Mouse (Mus musculus) ovary, postnatal 10 days (tissue): ENCODE measurements around the gene Bub1b.

Experiments
- DNase-seq: peaks from one replicate; pipeline ENCODE4 v3.0.0; 2022; ENCODE audit warnings: low spot score

The Bub1b gene

DNA sequence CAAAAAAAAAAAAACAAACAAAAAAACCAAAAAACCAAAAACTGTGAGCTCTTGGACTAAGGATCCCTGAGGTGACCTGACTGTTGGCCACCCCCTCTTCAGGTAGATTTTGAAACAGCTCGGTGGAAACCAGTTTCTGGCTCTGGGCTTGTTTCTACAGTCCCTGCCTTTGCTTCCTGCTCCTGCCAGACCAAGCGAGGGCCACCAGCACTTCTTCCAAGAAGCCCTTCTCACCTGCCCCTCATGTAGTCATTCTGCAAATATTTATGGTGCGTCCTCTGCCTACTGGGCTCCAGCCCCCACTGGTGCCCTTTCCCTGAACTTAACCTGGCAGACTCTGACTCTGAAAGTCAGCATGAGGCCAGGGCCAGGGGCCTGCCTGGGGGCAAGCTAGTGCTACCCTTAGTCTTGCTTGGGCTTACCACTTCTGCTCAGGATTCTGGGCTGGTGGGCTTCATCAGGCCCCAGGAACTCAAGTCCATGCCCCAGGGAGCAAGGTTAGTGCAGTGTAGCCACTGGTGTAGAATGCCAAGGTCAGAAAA is 67.0 kb downstream of the Bub1b start:
- DNase-seq: no peak

DNA sequence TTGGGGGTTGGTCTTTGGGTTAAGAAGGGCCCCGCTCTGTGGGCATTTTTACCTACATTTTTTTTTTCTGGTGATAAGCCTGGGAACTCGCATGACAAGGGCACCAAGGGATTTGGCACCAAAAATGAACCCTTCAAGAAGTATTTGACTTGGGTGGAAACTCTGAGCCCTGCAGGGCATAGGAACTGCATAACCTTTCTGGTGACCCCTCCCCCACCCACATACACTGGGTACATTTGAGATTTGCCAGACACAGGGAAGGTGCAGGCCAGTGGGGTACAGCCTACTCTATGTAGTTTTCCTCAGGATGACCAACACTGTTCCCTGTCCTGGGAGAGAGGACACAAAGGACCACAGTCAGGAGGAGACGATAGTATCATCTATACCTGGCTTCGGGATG is 67.6 kb downstream of the Bub1b start:
- no peak for DNase-seq

DNA sequence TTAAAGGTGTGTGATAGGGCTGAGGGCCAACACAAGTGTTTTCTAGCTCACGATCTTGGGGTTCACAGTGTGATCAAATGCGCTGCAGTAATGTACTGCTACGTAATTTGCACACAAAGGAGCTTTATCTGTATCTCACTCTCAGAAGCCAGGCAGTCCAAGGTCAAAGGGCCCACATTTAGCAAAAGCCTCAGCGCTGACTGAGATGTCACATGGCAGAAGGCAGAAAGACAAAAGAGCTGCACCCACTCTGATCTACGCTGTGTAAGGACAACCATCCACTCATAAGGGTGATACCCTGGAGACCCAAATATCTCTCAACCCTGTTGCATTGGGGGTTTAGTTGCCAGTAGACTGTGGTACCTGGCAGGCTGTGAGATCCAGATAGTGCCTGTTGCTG is 69.2 kb downstream of the Bub1b start:
- no peak for DNase-seq

DNA sequence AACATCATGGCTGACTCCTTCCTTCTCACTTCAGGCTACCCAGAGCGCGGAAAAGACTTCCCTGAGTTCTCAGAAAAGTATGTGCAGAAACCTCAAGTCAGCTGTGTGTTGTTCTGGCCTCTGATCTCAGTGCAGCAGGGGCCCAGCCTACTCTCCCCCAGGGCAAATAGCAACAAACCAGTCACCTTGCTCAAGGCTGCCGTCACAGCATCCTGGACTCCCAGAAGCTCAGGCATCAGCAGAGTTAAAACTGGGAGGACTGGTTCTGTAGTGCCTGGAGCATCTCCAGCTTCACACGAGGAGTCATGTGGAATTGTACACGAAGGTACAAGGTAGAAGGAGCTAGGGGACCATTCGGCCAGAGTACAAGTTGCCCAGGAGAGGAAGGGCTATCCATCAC is 71.2 kb downstream of the Bub1b start:
- no peak for DNase-seq

DNA sequence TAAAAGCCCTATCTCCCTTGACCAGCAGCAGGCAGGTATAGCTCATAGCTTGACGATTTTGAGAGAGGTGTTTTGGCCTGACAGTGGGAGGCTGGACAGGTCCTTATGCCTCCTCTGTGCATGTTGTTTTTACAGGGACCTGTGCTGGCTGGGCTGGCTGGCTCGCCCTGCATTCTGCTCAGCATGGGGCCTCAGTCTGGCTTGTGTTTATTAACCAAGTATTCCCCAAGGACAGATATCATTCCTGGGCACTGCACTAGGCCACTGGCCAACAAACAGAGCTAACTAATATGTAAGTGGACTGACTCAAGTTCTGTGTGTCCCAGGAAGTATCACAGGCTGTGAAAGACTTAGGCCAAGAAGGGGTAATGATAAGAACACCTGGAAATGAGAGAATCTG is 71.8 kb downstream of the Bub1b start:
- DNase-seq: no peak

DNA sequence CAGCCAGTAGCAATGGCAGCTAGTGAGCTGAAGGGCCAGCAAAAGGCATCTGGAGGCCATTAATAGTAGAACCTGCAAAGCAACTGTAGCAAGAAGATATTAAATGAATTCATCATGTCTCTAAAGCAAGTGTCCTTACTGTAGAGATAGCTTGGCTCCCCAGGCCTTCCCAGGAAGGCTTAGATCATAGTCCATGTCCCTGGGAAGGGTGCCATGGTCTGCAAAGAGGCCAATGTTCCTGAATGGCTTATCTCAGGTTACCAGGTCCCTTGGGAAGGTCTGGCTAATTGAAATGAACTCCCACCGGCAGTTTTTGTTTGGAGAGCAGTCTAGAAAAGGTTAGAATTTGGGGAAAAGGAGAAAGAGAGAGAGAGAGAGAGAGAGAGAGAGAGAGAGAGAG is 73.7 kb downstream of the Bub1b start:
- no peak for DNase-seq

DNA sequence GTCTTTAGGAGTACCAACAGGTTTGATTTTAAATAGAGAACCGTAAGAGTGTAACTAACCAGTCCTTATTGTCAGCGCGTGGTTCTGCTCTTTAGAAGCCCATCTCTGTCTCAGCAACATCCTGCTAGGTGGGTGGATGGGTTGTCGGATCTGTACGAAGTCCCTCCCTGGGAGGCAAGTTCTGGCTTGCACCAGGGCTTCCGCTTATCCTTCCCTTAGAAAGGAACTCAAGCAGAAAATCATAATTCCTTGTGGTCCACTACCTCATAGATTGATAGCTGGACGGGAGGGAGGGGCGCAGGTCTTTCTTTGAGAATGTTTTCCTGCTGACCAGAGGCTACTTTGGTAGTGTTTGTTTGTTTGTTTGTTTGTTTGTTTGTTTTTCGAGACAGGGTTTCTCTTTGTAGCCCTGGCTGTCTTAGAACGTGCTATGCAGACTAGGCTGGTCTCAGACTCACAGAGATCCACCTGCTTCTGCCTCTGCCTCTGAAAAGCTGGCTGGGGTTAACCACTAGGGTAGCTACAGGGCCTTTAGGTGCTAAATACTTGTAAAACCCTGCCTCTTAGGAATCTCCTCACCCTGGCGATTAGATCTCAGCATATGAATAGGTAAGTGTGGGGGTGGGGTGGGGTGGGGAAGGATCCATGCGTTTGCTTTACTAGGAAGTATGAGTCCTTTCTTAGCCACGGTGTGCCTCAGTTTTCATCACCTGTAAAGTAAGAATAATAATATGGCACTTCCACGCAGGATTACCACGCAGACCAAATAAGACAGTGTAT is 75.9 kb downstream of the Bub1b start:
- no peak for DNase-seq

DNA sequence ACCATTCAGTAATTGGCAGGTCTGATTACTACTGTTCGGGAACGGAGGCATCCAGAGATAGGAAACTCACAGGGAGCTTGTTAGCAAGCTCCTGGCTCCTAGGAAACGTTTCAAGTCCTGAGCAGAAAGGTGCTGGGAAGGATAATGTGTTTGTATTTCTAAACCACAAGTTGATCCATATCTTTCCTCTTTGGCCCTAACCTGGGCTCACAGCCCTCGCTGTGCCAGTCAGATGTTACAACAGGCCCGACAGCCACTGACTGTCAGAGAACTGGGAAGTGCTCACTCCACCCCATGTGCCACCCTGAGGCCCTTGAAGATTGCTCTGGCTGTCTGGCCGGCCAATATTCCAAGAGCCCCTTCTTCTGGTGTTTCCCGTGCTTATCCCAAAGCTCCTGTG is 76.5 kb downstream of the Bub1b start:
- no peak for DNase-seq

DNA sequence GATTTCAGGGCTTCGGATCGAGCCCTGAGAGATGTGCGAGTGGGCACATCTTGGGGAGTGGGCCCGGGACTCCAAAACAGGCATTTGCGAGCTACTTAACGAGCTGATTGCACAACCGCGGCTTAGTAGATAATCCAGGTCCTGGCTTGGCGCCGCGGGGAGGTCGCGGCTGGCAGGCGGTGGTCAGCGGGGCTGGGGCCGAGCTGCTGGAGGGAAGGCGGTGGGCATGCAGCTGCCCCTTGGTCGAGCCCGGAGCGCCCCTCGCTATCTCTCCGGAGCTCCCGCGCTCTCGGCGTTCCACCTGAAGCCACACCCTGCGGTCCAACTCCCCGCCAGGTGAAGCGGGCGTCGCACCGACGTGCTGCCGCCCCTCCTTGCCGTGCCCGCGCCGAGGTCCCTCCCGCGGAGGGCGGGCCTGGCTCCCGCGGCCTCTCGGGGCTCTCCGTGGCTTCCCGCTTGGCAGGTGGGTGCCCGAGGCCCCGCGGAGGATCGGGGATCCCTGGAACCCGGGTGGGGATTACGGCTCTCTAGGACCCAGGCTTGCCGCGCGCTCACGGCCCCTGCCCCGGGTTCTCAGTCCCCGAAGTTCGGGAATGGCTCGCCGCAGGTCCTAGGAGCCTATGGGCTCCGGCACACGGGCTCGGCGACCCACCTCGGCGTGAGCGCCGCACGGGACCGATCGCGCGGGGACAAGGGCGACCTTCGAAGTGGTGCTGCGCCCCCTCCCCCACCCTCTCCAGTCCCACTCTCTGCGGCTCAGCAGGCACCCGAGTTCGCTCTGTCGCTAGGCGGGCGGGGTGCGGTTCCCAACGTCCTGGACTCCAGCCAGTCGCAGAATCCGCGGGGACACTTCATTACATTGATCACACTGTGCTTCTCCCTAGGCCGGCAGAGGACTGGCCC is 79.1 kb downstream of the Bub1b start:
- DNase-seq: no peak

DNA sequence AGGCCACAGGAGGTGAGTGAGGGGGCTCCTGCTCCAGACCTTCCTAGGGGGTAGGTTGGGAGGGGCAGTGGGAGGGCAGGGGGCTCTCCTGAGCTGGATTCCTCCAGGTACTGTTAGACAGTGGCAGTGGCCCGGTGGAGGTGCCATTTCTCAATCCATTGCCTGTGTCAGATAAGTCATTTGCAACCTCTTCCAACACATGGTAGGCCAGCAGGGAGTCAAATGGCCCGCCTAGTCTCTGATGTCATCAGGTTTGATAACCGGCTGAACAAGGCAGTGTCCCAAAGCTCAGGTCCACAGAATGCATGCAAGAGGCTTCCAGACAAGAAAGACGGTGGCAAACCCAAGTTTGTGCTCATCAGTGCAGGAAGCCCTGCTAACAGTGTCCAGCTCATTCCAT is 79.8 kb downstream of the Bub1b start:
- DNase-seq: no peak

DNA sequence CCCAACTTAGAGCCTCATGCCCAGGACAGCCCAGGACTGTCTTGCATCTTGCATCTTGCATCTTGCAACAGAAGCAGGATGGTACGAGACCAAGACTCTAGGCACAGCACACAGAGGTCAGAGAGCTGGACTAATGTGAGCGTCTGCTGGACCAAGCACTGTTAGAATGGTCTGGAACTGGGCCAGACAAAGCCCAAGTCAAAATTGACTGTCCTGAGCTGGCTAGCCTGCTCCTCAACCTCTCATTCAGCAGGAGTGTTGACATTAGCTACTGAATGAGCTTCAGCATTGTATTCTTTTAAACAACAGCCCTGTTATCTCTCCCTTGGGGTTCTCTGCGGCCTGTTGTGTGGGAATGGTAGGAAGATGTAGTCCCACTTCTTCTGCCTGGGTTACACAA is 81.6 kb downstream of the Bub1b start:
- DNase-seq: no peak

DNA sequence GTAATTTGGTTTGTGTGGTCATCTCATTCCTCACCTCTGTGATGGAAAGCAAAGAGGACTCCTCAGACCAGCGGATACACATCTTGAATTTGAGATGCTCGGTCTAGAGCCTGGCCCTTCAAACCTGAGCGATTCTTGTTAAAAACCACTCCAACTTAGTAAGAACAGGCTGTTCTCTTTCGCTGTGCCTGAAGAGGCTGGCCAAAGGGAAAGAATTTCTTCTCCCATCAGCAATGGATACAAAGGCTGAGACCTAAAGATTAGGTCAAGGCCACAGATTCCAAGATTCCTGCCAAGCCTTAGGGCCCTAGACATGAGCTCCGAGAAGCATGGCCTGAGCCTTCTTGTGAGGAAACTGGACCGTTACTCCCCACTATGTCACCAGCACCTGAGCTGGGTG is 82.9 kb downstream of the Bub1b start:
- DNase-seq: no peak

DNA sequence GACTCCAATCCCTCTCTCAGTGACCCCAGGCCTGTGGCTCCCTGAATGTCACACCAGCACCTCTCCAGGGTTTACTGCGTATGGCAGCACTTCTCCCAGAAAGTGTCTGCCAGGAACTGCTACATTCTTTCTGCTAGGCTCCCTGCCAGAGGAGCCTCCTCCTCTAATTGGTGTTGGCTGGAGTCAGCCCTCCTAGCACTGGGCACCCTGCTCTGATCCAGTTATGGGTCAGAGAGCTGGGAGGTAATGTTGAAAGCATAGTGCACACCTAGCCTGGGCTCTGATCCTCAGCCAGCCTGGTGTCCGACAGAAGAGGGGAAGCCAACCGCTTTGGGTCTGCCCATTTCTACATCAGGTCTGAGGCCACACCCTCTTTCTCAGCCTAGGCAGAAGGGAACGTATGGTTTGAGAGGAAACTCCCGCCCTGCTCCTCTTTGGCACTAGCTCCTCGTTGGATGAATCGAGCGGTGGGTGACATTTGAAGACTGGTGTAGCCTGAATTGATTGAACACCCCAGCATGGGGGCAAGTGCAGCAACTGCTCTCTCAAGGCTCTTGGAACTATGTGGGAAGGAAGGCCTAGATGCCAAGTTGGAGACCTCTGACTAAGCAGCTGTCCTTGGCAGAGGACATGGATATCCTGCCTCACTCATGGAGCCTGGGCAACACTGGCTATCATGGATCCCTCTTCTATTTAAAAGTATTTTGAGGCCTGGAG is 84.7 kb downstream of the Bub1b start:
- DNase-seq: no peak

DNA sequence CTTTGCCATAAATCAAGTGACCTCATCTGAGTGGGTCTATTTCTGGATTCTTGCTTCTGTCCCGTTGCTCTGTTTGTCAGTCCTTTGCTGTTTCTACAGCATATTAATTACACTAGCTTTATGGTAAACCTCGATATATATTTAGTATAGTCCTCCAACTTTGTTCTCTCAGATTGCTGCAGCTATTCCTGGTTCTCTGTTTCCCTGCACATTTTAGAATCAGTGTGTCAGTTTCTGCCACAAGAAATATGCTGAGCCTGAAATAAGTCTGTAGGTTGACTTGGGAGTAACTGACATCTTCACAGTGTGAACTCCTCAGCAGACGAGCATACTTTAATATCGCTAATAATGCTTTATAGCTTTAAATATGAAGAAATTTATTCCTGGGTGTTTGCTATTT is 87.1 kb downstream of the Bub1b start:
- DNase-seq: no peak

DNA sequence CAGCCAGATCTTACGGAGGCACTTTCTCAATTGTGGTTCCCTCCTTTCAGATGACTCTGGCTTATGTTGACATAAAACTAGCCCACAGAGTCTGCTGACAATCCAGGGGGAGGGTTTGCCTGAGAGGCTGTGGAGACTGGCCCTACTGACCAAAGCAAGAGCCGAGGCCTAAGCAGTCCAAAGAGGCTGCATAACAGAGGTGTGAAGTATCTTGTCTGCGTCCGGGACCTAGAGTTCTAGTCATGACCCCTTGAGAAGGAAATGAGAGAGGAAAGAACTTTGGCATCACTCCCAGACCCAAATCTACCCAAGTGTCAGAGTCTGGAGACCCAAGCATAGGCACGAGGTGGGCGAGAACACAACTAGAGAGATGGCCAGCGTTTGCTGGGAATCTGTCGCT is 88.7 kb downstream of the Bub1b start:
- DNase-seq: no peak

DNA sequence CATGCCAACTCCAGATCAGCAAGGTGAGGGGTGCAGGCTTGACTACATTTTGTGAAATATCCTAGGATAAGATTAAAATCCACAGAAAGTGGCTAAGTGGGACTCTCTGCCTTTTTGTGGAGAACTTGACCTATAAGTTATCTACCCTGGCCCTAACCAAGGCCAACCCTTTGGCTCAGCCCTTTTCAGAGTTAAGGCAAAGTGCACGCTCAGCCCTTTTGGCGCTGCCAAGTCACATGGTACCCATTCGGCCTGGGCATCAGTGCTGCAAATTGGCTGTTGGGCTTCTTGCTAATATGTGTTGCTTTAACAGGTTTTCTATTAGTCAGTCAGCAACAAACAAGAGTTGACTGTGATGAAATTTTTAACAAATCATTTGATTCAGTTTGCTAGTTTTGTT is 89.8 kb downstream of the Bub1b start:
- DNase-seq: no peak

DNA sequence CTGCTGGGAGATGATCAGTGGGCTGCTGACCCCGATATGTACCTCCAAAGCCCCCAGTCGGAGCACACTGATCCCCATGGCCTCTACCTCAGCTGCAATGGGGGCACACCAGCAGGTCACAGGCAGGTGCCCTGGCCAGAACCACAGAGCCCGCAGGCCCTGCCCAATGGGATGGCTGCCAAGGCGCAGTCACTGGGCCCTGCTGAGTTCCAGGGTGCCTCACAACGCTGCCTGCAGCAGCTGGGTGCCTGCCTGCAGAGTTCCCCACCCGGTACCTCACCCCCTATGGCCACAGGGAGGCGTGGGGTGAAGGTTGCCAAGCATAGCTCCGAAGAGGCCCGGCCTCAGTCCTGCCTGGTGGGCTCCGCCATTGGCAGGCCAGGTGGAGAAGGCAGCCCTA is 91.9 kb downstream of the Bub1b start:
- DNase-seq: no peak
